ENCODE assay signal across 22 mouse cellular contexts in the genomic region with DNA sequence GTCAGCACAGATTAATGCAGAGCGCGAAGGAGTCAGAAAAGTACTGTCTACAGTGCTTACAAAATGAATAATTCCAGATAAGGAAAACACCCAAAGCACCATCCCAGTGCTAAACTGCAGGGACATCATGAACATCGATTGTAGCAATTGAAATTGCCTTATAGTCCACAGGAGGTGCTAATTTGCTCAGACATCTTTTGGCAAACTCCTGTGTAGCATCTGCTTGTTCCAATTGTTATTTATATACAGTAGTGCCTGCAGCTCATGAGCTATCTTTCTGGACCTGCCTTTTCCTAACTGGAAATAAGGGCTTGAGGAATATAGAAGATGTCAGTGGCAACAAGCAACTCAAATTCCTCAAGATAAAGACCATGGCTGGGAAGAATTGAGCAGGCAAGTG.
A peak's percentile ranks its signal among the peaks of the same experiment; 100 is the strongest.
DNase-seq lines count a peak whose midpoint lies in the region; ATAC-seq and TF ChIP-seq lines count a peak whose summit lies in the region.
"Had no signal": no experiment of that assay in that cellular context is flagged by ENCODE, and none has a peak within 500 bp of the region (broad histone marks: within the 10 kb centered on the region; RNA-seq: fewer than 3 reads in every experiment).

No protein-coding gene starts in this region.

- H3K4me1 ChIP-seq in forebrain, postnatal 0 days (ENCODE audit: insufficient read depth): no peaks in the 10 kb centered on the region
- no peaks in the 10 kb centered on the region for H3K4me1 ChIP-seq in forebrain, embryonic 10.5 days
- no peaks in the 10 kb centered on the region for H3K4me1 ChIP-seq in kidney, embryonic 14.5 days (ENCODE audit: control insufficient read depth, insufficient read depth, low read length)
- H3K4me1 ChIP-seq: heart, embryonic 10.5 days; kidney, embryonic 15.5 days; limb, embryonic 15.5 days; liver, embryonic 15.5 days; midbrain, embryonic 12.5 days had no signal

- H3K9me3 ChIP-seq in forebrain, postnatal 0 days (ENCODE audit: low read length): no peaks in the 10 kb centered on the region
- no peaks in the 10 kb centered on the region for H3K9me3 ChIP-seq in forebrain, embryonic 10.5 days
- no peaks in the 10 kb centered on the region for H3K9me3 ChIP-seq in kidney, embryonic 14.5 days (ENCODE audit: control insufficient read depth, low read length)
- H3K9me3 ChIP-seq: embryonic facial prominence, embryonic 15.5 days; heart, embryonic 10.5 days; hindbrain, embryonic 15.5 days; kidney, embryonic 15.5 days; limb, embryonic 15.5 days; liver, embryonic 15.5 days; midbrain, embryonic 12.5 days; neural tube, embryonic 13.5 days had no signal

- H3K9ac ChIP-seq in forebrain, postnatal 0 days: no peak overlapping the region
- no peak overlapping the region for H3K9ac ChIP-seq in kidney, embryonic 14.5 days (ENCODE audit: low read depth, low read length)
- H3K9ac ChIP-seq: embryonic facial prominence, embryonic 15.5 days; hindbrain, embryonic 15.5 days; kidney, embryonic 15.5 days; limb, embryonic 15.5 days; liver, embryonic 15.5 days; midbrain, embryonic 12.5 days; neural tube, embryonic 13.5 days had no signal

- no peak for ATAC-seq in forebrain, postnatal 0 days
- ATAC-seq in kidney, embryonic 14.5 days (ENCODE audit: low FRiP score, low TSS enrichment): no peak
- ATAC-seq: intestine, embryonic 16.5 days; lung, postnatal 0 days had no signal

- WGBS in forebrain, postnatal 0 days: 73% methylated on average over 3 of the region's 3 CpGs
- 88% methylated on average over 3 of the region's 3 CpGs for WGBS in forebrain, embryonic 10.5 days
- 82% methylated on average over 3 of the region's 3 CpGs for WGBS in kidney, embryonic 14.5 days

- no peak overlapping the region for H3K4me2 ChIP-seq in forebrain, postnatal 0 days (ENCODE audit: low read depth)
- no peak overlapping the region for H3K4me2 ChIP-seq in kidney, embryonic 14.5 days (replicated peaks; ENCODE audit: low read depth, low read length)
- H3K4me2 ChIP-seq: embryonic facial prominence, embryonic 15.5 days; hindbrain, embryonic 15.5 days; kidney, embryonic 15.5 days; limb, embryonic 15.5 days; liver, embryonic 15.5 days; midbrain, embryonic 12.5 days; neural tube, embryonic 13.5 days had no signal

- no peaks in the 10 kb centered on the region for H3K27me3 ChIP-seq in forebrain, postnatal 0 days (ENCODE audit: insufficient read depth, low read length)
- H3K27me3 ChIP-seq in forebrain, embryonic 10.5 days (ENCODE audit: poor library complexity, severe bottlenecking): no peaks in the 10 kb centered on the region
- no peaks in the 10 kb centered on the region for H3K27me3 ChIP-seq in kidney, embryonic 14.5 days (ENCODE audit: control insufficient read depth, insufficient read depth, low read length)
- H3K27me3 ChIP-seq: embryonic facial prominence, embryonic 15.5 days; hindbrain, embryonic 15.5 days; kidney, embryonic 15.5 days; limb, embryonic 15.5 days; liver, embryonic 15.5 days; midbrain, embryonic 12.5 days; neural tube, embryonic 13.5 days had no signal

- no peaks in the 10 kb centered on the region for H3K36me3 ChIP-seq in forebrain, postnatal 0 days (ENCODE audit: insufficient read depth)
- H3K36me3 ChIP-seq in forebrain, embryonic 10.5 days (replicated peaks): no peaks in the 10 kb centered on the region
- no peaks in the 10 kb centered on the region for H3K36me3 ChIP-seq in kidney, embryonic 14.5 days (ENCODE audit: control insufficient read depth, insufficient read depth, low read length)
- H3K36me3 ChIP-seq: embryonic facial prominence, embryonic 15.5 days; heart, embryonic 10.5 days; hindbrain, embryonic 15.5 days; kidney, embryonic 15.5 days; limb, embryonic 15.5 days; liver, embryonic 15.5 days; midbrain, embryonic 12.5 days; neural tube, embryonic 13.5 days had no signal

- DNase-seq in forebrain, postnatal 0 days: peak; percentile 11
- DNase-seq in forebrain, embryonic 10.5 days (ENCODE audit: extremely low spot score, low spot score): no peak
- peak; percentile 41 to 56 for DNase-seq in layer of hippocampus, adult 2 months (ENCODE audit: low spot score in 2 of 2)
- DNase-seq in layer of hippocampus, postnatal 10 days (ENCODE audit: low spot score in 2 of 2): no peak
- DNase-seq in brain, adult 2 months (ENCODE audit: low read depth, low spot score): peak; percentile 81
- peak; percentile 32 to 36 for DNase-seq in cerebellum, postnatal 10 days
- DNase-seq: adrenal gland, adult 2 months; gastrocnemius, adult 2 months; heart, postnatal 10 days; kidney, postnatal 4 days; thymus, postnatal 25 days had no signal

- no peak for TF ChIP-seq CTCF in forebrain, postnatal 0 days (IDR thresholded peaks at IDR 0.05; ENCODE audit: low read depth)
- peak; percentile 59 for TF ChIP-seq CTCF in layer of hippocampus, adult 2 months (conservative IDR thresholded peaks at IDR 0.05)

- H3K4me3 ChIP-seq in forebrain, postnatal 0 days (ENCODE audit: low read depth, low read length): no peak overlapping the region
- no peak overlapping the region for H3K4me3 ChIP-seq in forebrain, embryonic 10.5 days
- H3K4me3 ChIP-seq in layer of hippocampus, adult 2 months: 0 out of 2 replicates have a peak overlapping the region, but pooled peaks have one; percentile 3
- H3K4me3 ChIP-seq in kidney, embryonic 14.5 days (ENCODE audit: low read length): no peak overlapping the region
- H3K4me3 ChIP-seq: embryonic facial prominence, embryonic 15.5 days; gastrocnemius, adult 2 months; heart, embryonic 10.5 days; hindbrain, embryonic 15.5 days; kidney, embryonic 15.5 days; limb, embryonic 15.5 days; liver, embryonic 15.5 days; midbrain, embryonic 12.5 days; neural tube, embryonic 13.5 days had no signal

- no peak overlapping the region for H3K27ac ChIP-seq in forebrain, postnatal 0 days (ENCODE audit: low read depth, low read length)
- no peak overlapping the region for H3K27ac ChIP-seq in forebrain, embryonic 10.5 days
- peak overlapping the region; percentile 85 for H3K27ac ChIP-seq in layer of hippocampus, adult 2 months
- H3K27ac ChIP-seq in kidney, embryonic 14.5 days (ENCODE audit: low read depth, low read length): no peak overlapping the region
- H3K27ac ChIP-seq: embryonic facial prominence, embryonic 15.5 days; gastrocnemius, adult 2 months; heart, embryonic 10.5 days; hindbrain, embryonic 15.5 days; kidney, embryonic 15.5 days; limb, embryonic 15.5 days; liver, embryonic 15.5 days; midbrain, embryonic 12.5 days; neural tube, embryonic 13.5 days had no signal

Comparison
In these comparisons a context has a peak if more than half of its experiments do, and no peak if none do; other contexts are left out.
1. DNase-seq: peak in forebrain, postnatal 0 days (single experiment), layer of hippocampus, adult 2 months (2 of 2), brain, adult 2 months (single experiment) and cerebellum, postnatal 10 days (2 of 2); none in forebrain, embryonic 10.5 days (single experiment) and layer of hippocampus, postnatal 10 days (0 of 2).